Mouse (Mus musculus) ES-E14 (cell line): ENCODE data around the gene Rbpj. TPM values are rescaled to one million over a fixed set of nuclear protein-coding genes. Genes with fewer than 3 reads are reported as not detected.
"Not testable (repeated sequence)": the region's sequence is repeated elsewhere in the genome, so short reads cannot be mapped to it uniquely, and the experiment has no call there.

Experiments
- DNase-seq: peaks from one replicate; pipeline ENCODE4 v3.0.0-alpha.2; 2013; ENCODE audit warnings: low read depth, low spot score
- H3K27ac ChIP-seq: 2 replicates; pipeline ENCODE4 v1.5.1; 2012; ENCODE audit warnings: low read depth, mild to moderate bottlenecking, low read length, moderate library complexity, mixed read lengths; ENCODE audit not compliant: poor library complexity, insufficient read depth, severe bottlenecking
- H3K36me3 ChIP-seq: 2 replicates; pipeline ENCODE4 v1.6.1; 2012; ENCODE audit warnings: mild to moderate bottlenecking, low read length, moderate library complexity, mixed read lengths; ENCODE audit not compliant: control insufficient read depth, poor library complexity, insufficient read depth, severe bottlenecking
- H3K4me1 ChIP-seq, 2 experiments: fragments of 150-350 bp in 1 of 2; sonication (generic) in 1 of 2; 2 replicates each; pipeline ENCODE4 v1.6.1; 2012; ENCODE audit warnings: low read length in 2 of 2, mild to moderate bottlenecking in 1 of 2, mixed read lengths in 1 of 2; ENCODE audit not compliant: control insufficient read depth in 2 of 2, insufficient read depth in 2 of 2, poor library complexity in 1 of 2
- H3K4me3 ChIP-seq, 2 experiments: fragments of 150-350 bp in 1 of 2; sonication (generic) in 1 of 2; 2 replicates each; pipeline ENCODE4 v1.5.1; 2012; ENCODE audit warnings: low read length in 2 of 2, low read depth in 1 of 2, mild to moderate bottlenecking in 1 of 2, mixed read lengths in 1 of 2; ENCODE audit not compliant: insufficient read depth in 1 of 2, poor library complexity in 1 of 2, severe bottlenecking in 1 of 2
- H3K9ac ChIP-seq: 2 replicates; pipeline ENCODE4 v1.6.1; 2012; ENCODE audit warnings: low read depth, mild to moderate bottlenecking, low read length, mixed read lengths; ENCODE audit not compliant: poor library complexity, insufficient read depth, severe bottlenecking
- H3K9me3 ChIP-seq: fragments of 150-350 bp; sonication (generic); 2 replicates; pipeline ENCODE4 v1.6.1; 2012; ENCODE audit warnings: low read depth, mild to moderate bottlenecking, low read length; ENCODE audit not compliant: control insufficient read depth, insufficient read depth
- CHD2 ChIP-seq: IDR thresholded peaks from 2 replicates; pipeline ENCODE4 v1.6.1; 2014; ENCODE audit warnings: mild to moderate bottlenecking, low read depth, low read length, inconsistent platforms
- HCFC1 ChIP-seq: IDR thresholded peaks from 2 replicates; pipeline ENCODE4 v1.6.1; 2012; ENCODE audit warnings: low read length, inconsistent platforms, borderline replicate concordance; ENCODE audit not compliant: insufficient read depth
- MAFK ChIP-seq: IDR thresholded peaks from 2 replicates; pipeline ENCODE4 v1.6.1; 2014; ENCODE audit warnings: mild to moderate bottlenecking, low read depth, low read length, inconsistent platforms; ENCODE audit not compliant: insufficient read depth
- ZC3H11A ChIP-seq: IDR thresholded peaks from 2 replicates; pipeline ENCODE4 v1.6.1; 2012; ENCODE audit warnings: low read depth, mild to moderate bottlenecking, inconsistent platforms, low read length, borderline replicate concordance
- ZNF384 ChIP-seq: IDR thresholded peaks from 2 replicates; pipeline ENCODE4 v1.6.1; 2012; ENCODE audit warnings: low read depth, low read length, inconsistent platforms
- in situ Hi-C, 2 experiments: fragments of 600-800 bp; cut with MboI; formaldehyde crosslinking; loops; one replicate each; pipeline ENCODE4 v1.15.1; 2025; ENCODE audit warnings: low sequenced_read_pairs in 2 of 2, inconsistent platforms in 1 of 2; ENCODE audit not compliant: unreplicated experiment in 2 of 2
- total RNA-seq: library from RNA; depleted of rRNA; stranded (reverse); fragments of 300-350 nt; gene quantifications from 2 replicates; pipeline ENCODE4 v1.2.3, GENCODE M21; 2012

Rbpj gene
- total RNA-seq, 1 experiment = 159 TPM

DNA sequence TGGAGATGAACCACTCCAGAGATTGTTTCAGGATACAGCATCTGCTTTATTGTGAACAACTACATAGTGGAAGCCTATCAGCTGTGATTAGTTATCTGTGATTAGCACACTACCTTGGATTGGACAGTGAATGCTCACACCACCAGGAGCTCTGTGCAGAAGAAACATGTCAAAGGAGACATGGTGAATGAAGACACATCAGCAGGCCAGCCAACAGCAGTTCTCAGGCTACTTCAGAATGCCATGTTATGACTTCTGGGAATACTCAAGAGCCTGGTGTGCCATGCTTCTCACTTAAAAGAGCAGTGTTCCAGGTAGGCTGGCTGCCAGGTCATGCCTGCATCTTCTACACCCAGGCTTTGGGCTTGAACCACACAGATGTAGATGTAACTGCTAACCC lies 197.7 kb downstream of the Rbpj start:
- Histone ChIP-seq H3K36me3 (peaks cover 5% of the 10 kb centered on the region), H3K4me3 (no peak overlapping the region), H3K27ac (no peak overlapping the region), H3K9ac (no peak overlapping the region), H3K4me1 (peaks cover 6 to 13% of the 10 kb centered on the region in 2 experiments; a peak in 3 of 4 replicates), H3K9me3 (no peaks in the 10 kb centered on the region)
- no peak for TF ChIP-seq ZNF384
- DNase-seq = no peak
- in situ Hi-C loops = no loop called here

DNA sequence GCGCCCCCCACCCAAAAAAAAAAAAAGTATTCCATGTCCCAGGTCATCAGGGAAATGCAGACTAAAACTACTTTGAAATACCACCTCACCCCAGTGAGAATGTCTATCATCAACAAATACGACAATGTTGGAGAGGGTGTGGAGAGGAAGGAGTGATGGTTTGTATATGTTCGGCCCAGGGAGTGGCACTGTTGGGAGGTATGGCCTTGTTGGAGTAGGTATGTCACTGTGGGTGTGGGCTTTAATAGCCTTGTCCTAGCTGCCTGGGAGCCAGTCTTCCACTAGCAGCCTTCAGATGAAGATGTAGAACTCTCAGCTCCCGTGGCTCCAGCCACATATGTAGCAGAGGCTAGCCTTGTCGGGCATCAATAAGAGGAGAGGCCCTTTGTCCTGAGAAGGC lies 202.1 kb downstream of the Rbpj start:
- DNase-seq = no peak
- H3K9ac ChIP-seq = no peak overlapping the region
- in situ Hi-C loops = no loop called here
- no peaks in the 10 kb centered on the region for H3K36me3 ChIP-seq
- H3K9me3 ChIP-seq = no peaks in the 10 kb centered on the region
- H3K4me1 ChIP-seq = peaks cover 11 to 24% of the 10 kb centered on the region in 2 experiments; a peak in 3 of 4 replicates
- no peak overlapping the region for H3K27ac ChIP-seq
- TF ChIP-seq ZNF384 (no peak), MAFK (no peak), HCFC1 (no peak), CHD2 (no peak)
- no peak overlapping the region for H3K4me3 ChIP-seq

DNA sequence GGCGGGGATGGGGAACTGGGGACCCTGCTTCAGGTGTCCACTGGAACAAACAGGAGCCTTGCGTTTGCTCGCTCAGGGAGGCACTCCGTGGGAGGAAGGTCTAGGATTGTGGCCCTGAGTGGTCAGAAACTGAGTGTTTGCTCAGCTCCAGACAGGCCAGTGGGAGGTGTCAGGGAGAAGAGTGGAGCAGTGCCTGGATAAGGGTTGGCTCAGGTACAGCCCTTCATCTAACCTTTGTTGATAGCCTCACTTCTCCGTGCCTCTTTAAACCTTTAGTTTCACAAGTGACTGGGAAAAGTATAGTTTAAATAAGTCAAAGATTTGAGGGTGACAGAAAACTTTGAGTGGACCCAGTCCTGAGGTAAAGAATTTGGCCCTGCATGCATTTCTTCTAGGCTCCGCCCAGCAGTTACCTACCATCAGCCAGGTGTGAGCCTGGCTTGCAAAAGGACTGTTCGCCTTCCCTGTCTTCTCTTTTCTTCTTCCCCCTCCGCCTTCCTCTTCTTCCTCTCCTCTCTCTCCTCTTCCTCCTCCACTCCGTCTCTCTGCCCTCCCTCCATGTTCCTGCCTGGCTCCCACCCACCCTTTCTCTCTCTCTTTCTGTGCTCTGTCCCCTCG lies 204.5 kb downstream of the Rbpj start:
- TF ChIP-seq HCFC1 (no peak), ZC3H11A (no peak), ZNF384 (no peak), CHD2 (no peak), MAFK (no peak)

GRCm38 (mm10) chr5:53671507-53671906 lies 205.6 kb downstream of the Rbpj start:
- Histone ChIP-seq H3K4me1 (peaks cover 11 to 18% of the 10 kb centered on the region in 2 experiments; a peak in 3 of 4 replicates), H3K4me3 (peak overlapping the region; percentile 17 to 30), H3K27ac (peak overlapping the region; percentile 100), H3K9me3 (no peaks in the 10 kb centered on the region), H3K9ac (peak overlapping the region; percentile 84), H3K36me3 (no peaks in the 10 kb centered on the region)
- peak; percentile 94 for DNase-seq
- in situ Hi-C loops = no loop called here
- TF ChIP-seq ZC3H11A (no peak), MAFK (peak; percentile 73), CHD2 (peak; percentile 64; the same call in 1 of the 2 replicates), ZNF384 (no peak)

More for the DNA sequence above, 204.5 kb downstream of the Rbpj start:
- Histone ChIP-seq H3K4me1 (peaks cover 11 to 18% of the 10 kb centered on the region in 2 experiments; a peak in 3 of 4 replicates), H3K9ac (peak overlapping the region; percentile 76), H3K36me3 (no peaks in the 10 kb centered on the region), H3K9me3 (no peaks in the 10 kb centered on the region), H3K4me3 (peak overlapping the region in 1 of 2 experiments; percentile 23; a peak in 1 of 4 replicates), H3K27ac (peak overlapping the region; percentile 100)
- in situ Hi-C loops = no loop called here
- no peak for DNase-seq

DNA sequence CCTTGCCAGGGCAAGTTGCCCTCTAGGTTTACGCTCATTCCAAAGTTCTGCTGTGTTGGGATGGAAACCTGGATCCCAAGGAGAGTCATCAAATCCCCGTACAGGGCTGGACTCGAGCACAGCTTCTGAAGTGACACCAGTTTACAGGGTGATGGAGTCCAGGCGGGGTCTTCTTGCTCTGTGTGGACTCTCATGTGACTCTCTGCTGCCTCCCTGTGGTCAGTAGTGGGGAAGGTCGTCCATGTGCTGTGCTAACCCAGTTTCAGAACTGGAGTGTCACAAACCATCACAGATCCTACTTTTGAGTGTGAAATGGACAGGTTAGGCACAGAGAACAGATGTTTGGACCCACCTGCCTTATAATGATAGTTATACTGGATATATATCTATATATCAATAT lies 206.4 kb downstream of the Rbpj start:
- peak overlapping the region; percentile 100 for H3K27ac ChIP-seq
- no peaks in the 10 kb centered on the region for H3K9me3 ChIP-seq
- no peaks in the 10 kb centered on the region for H3K36me3 ChIP-seq
- in situ Hi-C loops = no loop called here
- TF ChIP-seq CHD2 (no peak), ZC3H11A (peak; percentile 88; the same call in 1 of the 2 replicates)
- H3K4me1 ChIP-seq = peaks cover 11 to 16% of the 10 kb centered on the region in 2 experiments; a peak in 3 of 4 replicates
- peak overlapping the region; percentile 84 for H3K9ac ChIP-seq
- H3K4me3 ChIP-seq = peak overlapping the region; percentile 17 to 25
- peak; percentile 93 for DNase-seq

DNA sequence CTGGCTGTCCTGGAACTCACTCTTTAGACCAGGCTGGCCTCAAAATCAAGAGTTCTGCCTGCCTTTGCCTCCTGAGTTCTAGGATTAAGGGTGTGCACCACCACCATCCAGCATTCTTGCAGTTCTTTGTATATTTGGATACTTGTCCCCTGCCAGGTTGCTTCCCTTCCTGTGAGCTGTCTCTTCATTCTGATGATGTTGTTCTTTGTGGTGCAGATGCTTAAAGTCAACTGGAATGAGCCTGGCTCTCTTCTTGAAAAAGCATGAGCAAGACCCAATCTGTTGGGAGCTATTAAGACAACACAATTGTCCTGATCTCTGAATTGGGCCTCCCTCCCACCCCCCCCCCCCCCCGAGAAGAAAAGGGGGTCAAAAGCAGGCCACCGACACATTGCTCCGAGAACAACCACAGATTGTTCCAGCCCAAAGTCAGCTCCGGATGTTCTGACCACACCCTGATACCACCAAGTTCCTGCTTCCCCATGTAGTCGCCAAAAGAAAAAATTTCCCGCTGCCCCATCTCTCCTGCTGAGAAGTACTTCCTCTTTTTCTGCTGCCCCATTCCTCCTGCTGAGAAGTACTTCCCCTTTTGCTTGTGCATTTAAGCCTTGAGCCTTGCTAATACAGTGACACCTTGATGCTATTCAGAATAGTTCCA lies 207.7 kb downstream of the Rbpj start:
- peak overlapping the region; percentile 94; the same call in 1 of the 2 replicates for H3K27ac ChIP-seq
- in situ Hi-C loops = not testable (repeated sequence)

More for the DNA sequence above, 207.7 kb downstream of the Rbpj start:
- H3K9ac ChIP-seq, DNase-seq, H3K9me3 ChIP-seq, H3K4me3 ChIP-seq, H3K36me3 ChIP-seq: not testable (repeated sequence)
- H3K4me1 ChIP-seq = peaks cover 10 to 18% of the 10 kb centered on the region in 2 experiments
